Comparison of ENCODE assay signal across 16 mouse cellular contexts in the genomic region with DNA sequence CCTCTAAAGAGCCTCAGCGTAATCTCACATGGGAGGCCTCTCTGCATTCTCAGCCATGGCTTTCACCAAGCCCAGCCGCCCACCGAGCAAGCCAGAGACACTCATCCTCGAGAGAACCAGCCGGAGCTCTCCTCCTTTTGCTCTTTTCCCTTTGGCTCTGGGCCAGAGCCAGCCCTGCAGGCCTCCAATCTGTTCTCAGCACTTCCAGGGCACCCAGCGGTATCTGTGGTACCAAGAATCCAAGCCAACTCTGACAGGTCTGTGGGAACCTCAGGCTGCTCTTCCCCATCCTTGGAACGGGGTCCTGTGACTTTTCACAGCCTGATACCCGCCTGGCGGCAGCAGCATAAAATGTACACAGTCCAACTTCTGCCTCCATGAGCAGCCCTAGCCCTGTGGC. TPM values are rescaled to one million over a fixed set of nuclear protein-coding genes. Genes with fewer than 3 reads are reported as not detected.
"Had no signal": no experiment of that assay in that cellular context is flagged by ENCODE, and none has a peak within 500 bp of the region (broad histone marks: within the 10 kb centered on the region; RNA-seq: fewer than 3 reads in every experiment).

No protein-coding gene starts in this region.

- ATAC-seq: midbrain, embryonic 13.5 days had no signal

- H3K36me3 ChIP-seq: limb, embryonic 10.5 days; liver, embryonic 15.5 days; midbrain, embryonic 13.5 days; neural tube, embryonic 12.5 days had no signal

- H3K4me1 ChIP-seq: limb, embryonic 10.5 days; liver, embryonic 15.5 days; megakaryocyte, embryonic 14.5 days; midbrain, embryonic 13.5 days; neural tube, embryonic 12.5 days had no signal

- H3K4me3 ChIP-seq: layer of hippocampus, adult 2 months; limb, embryonic 10.5 days; liver, embryonic 15.5 days; megakaryocyte, embryonic 14.5 days; midbrain, embryonic 13.5 days; neural tube, embryonic 12.5 days had no signal

- DNase-seq: kidney, adult 9 months; kidney, postnatal 36 days; lung, adult 2 months; lung, postnatal 10 days had no signal

- H3K27ac ChIP-seq: kidney, postnatal 0 days; layer of hippocampus, adult 2 months; limb, embryonic 10.5 days; liver, embryonic 15.5 days; macrophage; midbrain, embryonic 13.5 days; neural tube, embryonic 12.5 days; stomach, postnatal 0 days had no signal

- H3K9ac ChIP-seq: liver, embryonic 15.5 days; midbrain, embryonic 13.5 days; neural tube, embryonic 12.5 days had no signal

- H3K4me2 ChIP-seq: liver, embryonic 11.5 days; liver, embryonic 15.5 days; midbrain, embryonic 13.5 days; neural tube, embryonic 12.5 days had no signal

- H3K9me3 ChIP-seq: limb, embryonic 10.5 days; liver, embryonic 15.5 days had no signal

- H3K27me3 ChIP-seq: liver, embryonic 15.5 days; megakaryocyte, embryonic 14.5 days; midbrain, embryonic 13.5 days; neural tube, embryonic 12.5 days had no signal

RNA-seq across cellular contexts. Expression of gene Lnp1, which starts 58.7 kb away (rescaled TPM):
- total RNA-seq: monocyte, adult 5-6 weeks; neutrophil, adult 5-6 weeks had no signal
- polyA plus RNA-seq: kidney, postnatal 0 days; limb, embryonic 10.5 days; liver, embryonic 11.5 days; liver, embryonic 15.5 days; lung, adult 2 months; macrophage; midbrain, embryonic 13.5 days; neural tube, embryonic 12.5 days; stomach, postnatal 0 days had no signal
